Mouse (Mus musculus) midbrain, embryonic 14.5 days (tissue): Measurements from ENCODE around the gene Tsc22d1. TPM values are rescaled to one million over a fixed set of nuclear protein-coding genes. Genes with fewer than 3 reads are reported as not detected.

ENCODE experiments used
- ATAC-seq: fragments of 200-750 bp; cut with Nextera tagmentation; 2 replicates; pipeline ENCODE4 v1.8.0; 2017; ENCODE audit warnings: moderate number of reproducible peaks, moderate library complexity; ENCODE audit not compliant: low FRiP score, low TSS enrichment
- DNase-seq: peaks from one replicate; pipeline ENCODE4 v3.0.0-alpha.2; 2015
- H3K27ac ChIP-seq: fragments of 300-500 bp; sonication (generic); replicated peaks from 2 replicates; pipeline ENCODE4 v1.5.1; 2014; ENCODE audit warnings: mild to moderate bottlenecking, low read depth, low read length, moderate library complexity
- H3K27me3 ChIP-seq: fragments of 300-500 bp; sonication (generic); 2 replicates; pipeline ENCODE4 v1.6.1; 2014; ENCODE audit warnings: low read length, control low read depth, mixed read lengths; ENCODE audit not compliant: control insufficient read depth, insufficient read depth
- H3K36me3 ChIP-seq: fragments of 300-500 bp; sonication (generic); 2 replicates; pipeline ENCODE4 v1.6.1; 2014; ENCODE audit warnings: low read length, control low read depth; ENCODE audit not compliant: control insufficient read depth, insufficient read depth
- H3K4me1 ChIP-seq: fragments of 300-500 bp; sonication (generic); 2 replicates; pipeline ENCODE4 v1.6.1; 2014; ENCODE audit warnings: mild to moderate bottlenecking, antibody characterized with exemption, low read length, control low read depth; ENCODE audit not compliant: control insufficient read depth, insufficient read depth
- H3K4me2 ChIP-seq: fragments of 300-500 bp; sonication (generic); 2 replicates; pipeline ENCODE4 v1.6.1; 2014; ENCODE audit warnings: mild to moderate bottlenecking, low read length, moderate library complexity
- H3K4me3 ChIP-seq: fragments of 300-500 bp; sonication (generic); replicated peaks from 2 replicates; pipeline ENCODE4 v1.5.1; 2014; ENCODE audit warnings: low read depth, low read length
- H3K9ac ChIP-seq: fragments of 300-500 bp; sonication (generic); replicated peaks from 2 replicates; pipeline ENCODE4 v1.6.1; 2014; ENCODE audit warnings: mild to moderate bottlenecking, low read length, moderate library complexity
- H3K9me3 ChIP-seq: fragments of 300-500 bp; sonication (generic); 2 replicates; pipeline ENCODE4 v1.6.1; 2016; ENCODE audit warnings: low read length, control low read depth, mixed read lengths; ENCODE audit not compliant: control insufficient read depth
- WGBS: fragments of 180-500 bp; shearing (Covaris S2); extraction: QIAGEN DNeasy Blood & Tissue Kit; methylation state at CpG from one replicate; pipeline ENCODE4 v1.1.7; 2014; 5-methylcytosine and 5-hydroxymethylcytosine counted together
- polyA plus RNA-seq: library from polyadenylated mRNA; unstranded; fragments of >200 nt; fragmentation: Nextera tagmentation; extraction: Ambion mirVana; gene quantifications from 2 replicates; pipeline ENCODE4 v1.2.1, GENCODE M21; 2014

The Tsc22d1 gene
- polyA plus RNA-seq, 1 experiment from 2014 or later, result 872 TPM

GRCm38 (mm10) chr14:76467932-76468331, 53.2 kb downstream of the Tsc22d1 start:
- no peaks in the 10 kb centered on the region for H3K9me3 ChIP-seq
- no peak overlapping the region for H3K4me3 ChIP-seq
- no peak for DNase-seq
- H3K27ac ChIP-seq, result no peak overlapping the region
- H3K27me3 ChIP-seq, result no peaks in the 10 kb centered on the region
- H3K9ac ChIP-seq, result no peak overlapping the region
- H3K4me1 ChIP-seq, result peaks cover 14% of the 10 kb centered on the region
- no peak overlapping the region for H3K4me2 ChIP-seq
- ATAC-seq, result no peak
- 87% methylated on average over 11 of the region's 11 CpGs for WGBS
- peaks cover 7% of the 10 kb centered on the region; the same call in 1 of the 2 replicates for H3K36me3 ChIP-seq

- no peak overlapping the region for H3K4me2 ChIP-seq
- H3K4me3 ChIP-seq, result no peak overlapping the region
- DNase-seq (no peak), ATAC-seq (no peak)
- no peaks in the 10 kb centered on the region for H3K27me3 ChIP-seq
- peaks cover 5% of the 10 kb centered on the region; the same call in 1 of the 2 replicates for H3K4me1 ChIP-seq
- WGBS, result 71% methylated on average over 19 of the region's 19 CpGs
- no peaks in the 10 kb centered on the region for H3K9me3 ChIP-seq
- no peak overlapping the region for H3K27ac ChIP-seq
- H3K36me3 ChIP-seq, result peaks cover 7% of the 10 kb centered on the region; the same call in 1 of the 2 replicates
- H3K9ac ChIP-seq, result no peak overlapping the region
These were observed 56.5 kb downstream of the Tsc22d1 start for GRCm38 (mm10) chr14:76471301-76471700.

- Histone ChIP-seq H3K4me2 (no peak overlapping the region), H3K27ac (no peak overlapping the region), H3K9ac (no peak overlapping the region), H3K27me3 (no peaks in the 10 kb centered on the region), H3K4me1 (no peaks in the 10 kb centered on the region), H3K9me3 (no peaks in the 10 kb centered on the region), H3K36me3 (peaks cover 7% of the 10 kb centered on the region; the same call in 1 of the 2 replicates), H3K4me3 (no peak overlapping the region)
- WGBS, result 90% methylated on average over 8 of the region's 8 CpGs
- no peak for ATAC-seq
- DNase-seq, result no peak
These were observed 57.7 kb downstream of the Tsc22d1 start for GRCm38 (mm10) chr14:76472487-76472886.

- DNase-seq (peak; percentile 80), ATAC-seq (no peak)
- Histone ChIP-seq H3K9me3 (no peaks in the 10 kb centered on the region), H3K9ac (no peak overlapping the region), H3K4me3 (no peak overlapping the region), H3K36me3 (peaks cover 7% of the 10 kb centered on the region; the same call in 1 of the 2 replicates), H3K4me2 (no peak overlapping the region), H3K4me1 (no peaks in the 10 kb centered on the region), H3K27ac (no peak overlapping the region), H3K27me3 (no peaks in the 10 kb centered on the region)
- 13% methylated on average over 2 of the region's 2 CpGs for WGBS
These were observed 58.6 kb downstream of the Tsc22d1 start for GRCm38 (mm10) chr14:76473404-76473803.

GRCm38 (mm10) chr14:76474165-76474564, 59.4 kb downstream of the Tsc22d1 start:
- H3K4me2 ChIP-seq, result no peak overlapping the region
- DNase-seq, result no peak
- no peak for ATAC-seq
- H3K4me3 ChIP-seq, result no peak overlapping the region
- no peaks in the 10 kb centered on the region for H3K9me3 ChIP-seq
- no peak overlapping the region for H3K9ac ChIP-seq
- no peaks in the 10 kb centered on the region for H3K27me3 ChIP-seq
- no peak overlapping the region for H3K27ac ChIP-seq
- H3K4me1 ChIP-seq, result no peaks in the 10 kb centered on the region
- peaks cover 7% of the 10 kb centered on the region; the same call in 1 of the 2 replicates for H3K36me3 ChIP-seq
- WGBS, result 63% methylated on average over 1 of the region's 1 CpGs

GRCm38 (mm10) chr14:76476770-76477169, 62.0 kb downstream of the Tsc22d1 start:
- Histone ChIP-seq H3K4me1 (no peaks in the 10 kb centered on the region), H3K36me3 (no peaks in the 10 kb centered on the region), H3K9me3 (no peaks in the 10 kb centered on the region), H3K27me3 (no peaks in the 10 kb centered on the region), H3K9ac (no peak overlapping the region), H3K4me2 (no peak overlapping the region), H3K27ac (no peak overlapping the region), H3K4me3 (no peak overlapping the region)
- ATAC-seq, result no peak
- DNase-seq, result no peak
- 79% methylated on average over 4 of the region's 4 CpGs for WGBS

GRCm38 (mm10) chr14:76478076-76478475, 63.3 kb downstream of the Tsc22d1 start:
- H3K9ac ChIP-seq, result no peak overlapping the region
- H3K27me3 ChIP-seq, result no peaks in the 10 kb centered on the region
- no peak overlapping the region for H3K4me2 ChIP-seq
- no peaks in the 10 kb centered on the region for H3K9me3 ChIP-seq
- ATAC-seq, result no peak
- H3K4me3 ChIP-seq, result no peak overlapping the region
- WGBS, result 68% methylated on average over 2 of the region's 2 CpGs
- H3K36me3 ChIP-seq, result no peaks in the 10 kb centered on the region
- no peaks in the 10 kb centered on the region for H3K4me1 ChIP-seq
- DNase-seq, result no peak
- no peak overlapping the region for H3K27ac ChIP-seq

- H3K9ac ChIP-seq, result no peak overlapping the region
- WGBS, result 54% methylated on average over 6 of the region's 6 CpGs
- ATAC-seq, result no peak
- no peak overlapping the region for H3K4me2 ChIP-seq
- H3K27me3 ChIP-seq, result no peaks in the 10 kb centered on the region
- H3K9me3 ChIP-seq, result no peaks in the 10 kb centered on the region
- no peaks in the 10 kb centered on the region for H3K4me1 ChIP-seq
- no peak overlapping the region for H3K4me3 ChIP-seq
- no peak for DNase-seq
- H3K36me3 ChIP-seq, result no peaks in the 10 kb centered on the region
- no peak overlapping the region for H3K27ac ChIP-seq
These were observed 63.9 kb downstream of the Tsc22d1 start for GRCm38 (mm10) chr14:76478616-76479015.

- no peak for ATAC-seq
- no peaks in the 10 kb centered on the region for H3K9me3 ChIP-seq
- H3K4me2 ChIP-seq, result no peak overlapping the region
- no peak overlapping the region for H3K9ac ChIP-seq
- DNase-seq, result peak; percentile 87
- no peaks in the 10 kb centered on the region for H3K4me1 ChIP-seq
- no peak overlapping the region for H3K4me3 ChIP-seq
- H3K27me3 ChIP-seq, result no peaks in the 10 kb centered on the region
- no peaks in the 10 kb centered on the region for H3K36me3 ChIP-seq
- 41% methylated on average over 6 of the region's 6 CpGs for WGBS
- H3K27ac ChIP-seq, result no peak overlapping the region
These were observed 65.1 kb downstream of the Tsc22d1 start for GRCm38 (mm10) chr14:76479867-76480266.
